Mouse (Mus musculus) ovary, postnatal 36 days (tissue): ENCODE measurements at regions not wholly inside any gene's neighbourhood (a gene's known extent, or its start where the extent isn't known, plus 50 kb on each side); places are given as distances from the start of the nearest gene placed in this dataset.
"Not testable (repeated sequence)": the region's sequence is repeated elsewhere in the genome, so short reads cannot be mapped to it uniquely, and the experiment has no call there.

Experiments
- DNase-seq: peaks from one replicate; pipeline ENCODE4 v3.0.0; 2022; ENCODE audit warnings: low spot score, mixed read lengths

- DNase-seq: no peak
Measured at GRCm38 (mm10) chr9:43857988-43858387, 114.2 kb downstream of the Nectin1 start.

GRCm38 (mm10) chr9:43858761-43859160, 115.0 kb downstream of the Nectin1 start:
- DNase-seq: no peak

- DNase-seq: no peak
Measured at GRCm38 (mm10) chr9:43860264-43860663, 116.5 kb downstream of the Nectin1 start.

GRCm38 (mm10) chr9:43861375-43861774, 117.6 kb downstream of the Nectin1 start:
- DNase-seq: no peak

GRCm38 (mm10) chr9:43862034-43862433, 118.2 kb downstream of the Nectin1 start:
- DNase-seq: not testable (repeated sequence)

GRCm38 (mm10) chr9:43863609-43864397, 120.0 kb downstream of the Nectin1 start:
- DNase-seq: peak; percentile 25

- no peak for DNase-seq
Measured at GRCm38 (mm10) chr9:43866802-43867201, 123.0 kb downstream of the Nectin1 start.

GRCm38 (mm10) chr9:43873841-43874240, 130.1 kb downstream of the Nectin1 start:
- DNase-seq: no peak

GRCm38 (mm10) chr9:43874332-43874731, 130.5 kb downstream of the Nectin1 start:
- no peak for DNase-seq

- no peak for DNase-seq
Measured at GRCm38 (mm10) chr9:43879220-43879968, 135.6 kb downstream of the Nectin1 start.

GRCm38 (mm10) chr9:43879969-43880396, 136.2 kb downstream of the Nectin1 start:
- no peak for DNase-seq

- DNase-seq: no peak
Measured at GRCm38 (mm10) chr9:43893086-43893485, 149.3 kb downstream of the Nectin1 start.

GRCm38 (mm10) chr9:43899239-43899638, 143.9 kb upstream of the Thy1 start:
- no peak for DNase-seq

GRCm38 (mm10) chr9:43908325-43908724, 134.9 kb upstream of the Thy1 start:
- no peak for DNase-seq

- no peak for DNase-seq
Measured at GRCm38 (mm10) chr9:43915015-43915414, 128.2 kb upstream of the Thy1 start.

GRCm38 (mm10) chr9:43917467-43917866, 125.7 kb upstream of the Thy1 start:
- DNase-seq: no peak

GRCm38 (mm10) chr9:43919010-43919409, 124.2 kb upstream of the Thy1 start:
- no peak for DNase-seq

- peak; percentile 71 for DNase-seq
Measured at GRCm38 (mm10) chr9:43920053-43920754, 123.0 kb upstream of the Thy1 start.

- no peak for DNase-seq
Measured at GRCm38 (mm10) chr9:43922231-43922630, 121.0 kb upstream of the Thy1 start.

GRCm38 (mm10) chr9:43923088-43923487, 120.1 kb upstream of the Thy1 start:
- no peak for DNase-seq

GRCm38 (mm10) chr9:43924795-43925194, 118.4 kb upstream of the Thy1 start:
- peak; percentile 10 for DNase-seq

- DNase-seq: no peak
Measured at GRCm38 (mm10) chr9:43929312-43930036, 113.7 kb upstream of the Thy1 start.
